Mouse (Mus musculus): Measurements from ENCODE around the gene Olfr390.

The Olfr390 gene

DNA sequence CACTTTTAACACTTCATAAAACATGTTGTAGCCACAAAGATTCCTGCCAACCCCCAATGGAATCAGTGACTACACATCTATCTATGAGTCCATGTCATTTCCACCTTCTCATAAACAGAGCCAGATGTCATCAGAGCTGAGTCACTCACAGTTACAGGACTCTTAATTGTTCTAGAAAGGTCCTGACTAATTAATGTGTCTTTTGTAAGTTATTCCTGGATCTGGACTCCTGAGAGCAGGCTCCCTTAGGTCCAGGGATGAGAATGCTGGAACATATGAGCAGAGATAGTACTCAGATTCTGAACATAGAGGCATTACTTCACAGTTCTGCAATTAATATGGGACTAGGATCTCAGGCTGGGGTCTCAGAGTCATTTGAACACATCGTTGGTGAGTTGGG lies at the start of gene Olfr390:
Gene Olfr390 (plus strand): TSS at position 301 of the 400 bp plus-strand sequence.
- no peak for DNase-seq (ENCODE audit: low spot score)

DNA sequence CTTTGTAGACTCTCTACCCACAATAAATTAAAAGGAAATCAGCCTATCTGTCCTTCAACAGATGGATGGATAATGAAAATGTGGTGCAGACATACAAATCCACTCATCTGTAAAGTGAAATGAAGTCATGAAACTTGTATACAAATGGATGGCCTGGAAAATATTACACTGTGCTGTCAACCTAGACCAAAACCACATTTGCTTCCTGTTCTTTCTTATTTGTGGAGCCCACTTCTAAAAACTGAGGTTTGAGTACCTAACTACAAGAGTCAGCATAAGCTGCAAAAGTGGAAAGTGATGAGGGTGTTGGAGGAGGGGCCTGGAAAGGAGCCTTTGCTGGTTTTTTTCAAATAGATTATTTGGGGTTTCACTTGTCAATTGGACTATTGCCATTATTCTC lies 23.6 kb upstream of the Olfr390 start:
- DNase-seq (ENCODE audit: low spot score), result no peak

DNA sequence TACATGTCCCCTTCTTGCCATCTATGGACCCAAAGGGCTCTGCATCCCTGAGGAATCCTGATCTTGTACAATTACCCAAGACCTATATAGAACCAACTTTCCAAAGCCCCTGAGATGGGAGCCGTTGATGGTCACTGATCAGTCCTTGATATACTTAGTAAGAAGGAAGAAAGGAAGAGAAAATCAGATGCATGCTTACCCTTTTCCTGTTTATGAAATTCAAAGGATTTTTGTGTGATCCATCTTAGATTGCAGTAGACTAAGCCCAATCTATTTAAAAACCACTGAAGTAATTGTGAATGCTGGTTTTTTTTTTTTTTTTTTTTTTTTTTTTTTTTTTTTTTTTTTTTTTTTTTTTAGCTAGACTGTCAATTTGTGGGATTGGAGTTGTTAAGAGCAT lies 2.2 kb upstream of the Olfr390 start, which contains the start of gene Olfr389:
Gene Olfr389 (minus strand): TSS at position 101 of the 400 bp plus-strand sequence.
- DNase-seq (ENCODE audit: low spot score), result no peak

DNA sequence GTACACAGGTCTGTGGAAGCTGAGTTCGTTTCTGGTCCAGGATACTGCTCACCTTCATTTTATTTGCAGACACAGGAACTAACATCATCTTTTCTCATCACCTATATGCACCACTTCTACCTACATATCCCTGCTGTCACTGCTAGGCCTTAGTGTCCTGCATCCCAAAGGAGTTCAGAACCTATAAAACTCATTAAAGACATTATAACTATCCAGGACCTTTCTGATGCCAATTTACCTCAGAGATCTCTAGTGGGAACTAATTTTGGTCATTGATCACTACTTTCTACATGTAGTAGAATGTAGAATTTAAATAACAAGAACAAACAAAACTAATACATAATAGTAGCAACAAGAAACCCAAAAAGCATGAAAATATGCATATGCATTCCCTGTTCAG lies 20.2 kb downstream of the Olfr390 start, which contains the start of gene Olfr391-ps:
Gene Olfr391-ps (minus strand): TSS at position 101 of the 400 bp plus-strand sequence.
- no peak for DNase-seq (ENCODE audit: low spot score)

DNA sequence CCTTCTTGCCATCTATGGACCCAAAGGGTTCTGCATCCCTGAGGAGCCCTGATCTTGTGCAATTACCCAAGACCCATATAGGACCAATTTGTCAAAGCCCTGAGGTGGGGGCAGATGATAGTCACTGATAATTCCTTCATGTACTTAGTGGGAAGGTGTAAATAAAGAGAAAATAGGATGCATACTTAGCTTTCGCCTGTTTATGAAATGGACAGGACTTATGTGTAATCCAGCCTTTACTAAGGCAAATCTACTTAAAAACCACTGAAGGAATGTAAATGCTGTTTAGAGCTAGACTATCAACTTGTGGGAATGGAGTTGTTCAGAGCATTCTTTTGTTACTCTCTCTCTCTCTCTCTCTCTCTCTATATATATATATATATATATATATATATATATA lies 34.2 kb downstream of the Olfr390 start, which contains the start of gene Olfr392:
Gene Olfr392 (minus strand): TSS at position 101 of the 400 bp plus-strand sequence.
- DNase-seq (ENCODE audit: low spot score), result no peak
